Mouse (Mus musculus): ENCODE results near the gene Tnf.

Gene Tnf

DNA sequence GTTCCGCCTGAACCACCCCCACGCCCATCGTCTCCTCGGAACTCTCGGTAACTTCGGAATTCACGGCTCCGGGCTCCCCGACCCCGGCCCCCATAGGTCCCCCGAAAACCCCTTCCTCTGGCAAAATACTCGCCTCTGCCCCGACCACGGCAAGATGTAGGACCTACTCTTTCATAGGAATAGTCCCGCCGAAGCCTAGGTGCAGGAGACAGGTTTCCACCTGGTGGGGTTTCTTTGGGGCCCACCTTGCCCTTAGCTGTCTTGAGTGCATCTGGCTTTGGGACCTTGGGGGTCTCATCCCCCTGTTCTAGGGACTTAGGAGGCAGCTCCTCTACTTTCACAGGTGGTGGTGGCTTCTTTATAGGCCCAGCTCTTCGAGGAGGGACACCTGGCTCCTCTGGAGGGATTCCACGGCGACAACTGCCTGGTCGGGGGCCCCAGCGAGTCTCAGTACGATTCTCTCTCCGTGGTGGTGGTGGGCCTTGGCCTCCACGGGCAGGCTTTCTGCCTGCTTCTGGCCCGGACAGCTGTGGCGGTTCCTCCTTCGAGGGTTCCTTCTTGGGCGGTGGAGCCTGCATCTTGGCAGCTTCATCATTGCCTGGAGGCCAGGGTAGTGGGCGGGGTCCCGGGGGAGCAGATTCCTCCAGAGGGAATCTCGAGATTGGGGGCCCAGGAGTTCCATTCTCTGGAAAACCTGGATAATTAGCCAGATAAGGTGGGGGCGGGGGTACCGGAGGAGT lies 45.2 kb downstream of the Tnf start:
- DNase-seq (ENCODE audit: inconsistent age in 2 of 2, low spot score in 1 of 2): no peak

DNA sequence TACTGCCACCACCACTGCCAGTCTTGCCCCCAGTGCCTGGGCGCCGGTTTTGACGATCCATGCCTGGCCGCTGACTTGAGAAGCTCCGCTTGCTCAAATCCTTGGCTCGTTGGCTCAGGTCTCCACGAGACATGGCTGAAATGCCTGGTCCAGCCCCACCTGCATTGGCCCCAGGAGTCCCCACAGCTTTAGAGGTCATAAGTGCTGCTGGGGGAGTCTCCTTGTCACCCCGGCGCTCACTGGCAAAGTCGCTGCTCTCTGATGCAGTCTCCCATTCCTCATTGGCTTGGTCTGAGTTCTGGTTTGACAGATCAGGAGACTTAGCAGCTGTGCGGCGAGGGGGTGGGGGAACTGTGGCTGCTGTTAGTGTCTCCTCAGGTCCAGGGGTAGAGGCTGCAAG lies 46.4 kb downstream of the Tnf start:
- DNase-seq (ENCODE audit: inconsistent age in 2 of 2, low spot score in 1 of 2): no peak

DNA sequence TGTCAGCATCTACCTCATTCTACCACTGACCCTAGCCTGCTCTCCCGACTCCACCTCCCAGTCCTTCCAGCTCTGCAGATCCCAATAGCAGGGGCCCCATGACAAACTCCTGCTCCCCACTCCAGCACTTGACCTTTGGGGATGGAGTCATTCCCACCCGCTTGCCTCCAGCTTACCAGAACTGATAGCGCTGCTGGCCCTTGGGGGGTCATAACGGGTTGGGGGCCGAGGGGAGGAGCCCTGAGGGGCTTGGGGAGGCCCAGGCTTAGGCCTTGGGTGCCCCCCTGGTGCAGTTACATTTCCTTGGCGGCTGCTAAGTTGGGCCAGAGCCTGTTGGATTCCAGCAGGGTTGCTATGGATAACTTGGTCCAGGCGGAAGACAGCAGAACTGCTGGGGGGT lies 47.2 kb downstream of the Tnf start:
- DNase-seq (ENCODE audit: inconsistent age in 2 of 2, low spot score in 1 of 2): no peak

DNA sequence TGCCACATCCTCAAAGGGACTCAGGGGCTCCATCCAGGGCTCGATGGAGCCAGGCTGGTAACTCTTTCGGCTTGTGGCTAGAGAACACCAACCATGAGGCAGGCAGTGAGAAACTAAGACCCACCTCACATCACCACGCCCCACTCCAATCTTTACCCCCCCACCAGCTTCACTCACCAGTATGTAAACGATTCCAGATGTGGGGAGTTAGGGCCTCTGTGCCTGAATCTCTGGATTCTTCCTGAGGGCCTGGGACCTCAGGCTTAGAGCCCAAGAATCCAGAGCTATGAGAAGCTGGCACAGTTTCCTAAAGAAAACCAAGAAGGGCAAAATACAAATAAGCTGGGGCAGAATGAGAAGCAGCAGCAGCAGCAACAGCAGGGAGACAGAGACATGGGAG lies 47.9 kb downstream of the Tnf start:
- no peak for DNase-seq (ENCODE audit: inconsistent age in 2 of 2, low spot score in 1 of 2)

DNA sequence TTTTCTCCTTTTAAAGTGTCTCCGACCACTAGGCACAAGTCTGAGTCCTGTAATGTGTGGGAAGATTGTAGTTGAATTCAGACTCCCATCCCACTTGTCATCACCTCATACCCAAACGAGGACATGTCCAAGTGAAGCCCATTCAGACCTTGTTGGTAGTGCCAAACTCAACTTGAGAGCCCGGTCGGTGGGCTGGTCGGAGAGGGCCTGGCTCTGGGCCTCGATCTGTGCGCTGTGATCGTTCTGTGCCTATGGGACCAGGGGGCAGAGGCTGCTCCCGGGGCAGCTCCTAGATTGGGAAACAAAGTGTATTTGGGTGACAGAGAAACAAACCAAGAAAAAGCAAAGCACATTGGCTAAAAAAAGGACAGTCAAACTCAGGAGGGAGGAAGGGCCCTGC lies 48.7 kb downstream of the Tnf start:
- no peak for DNase-seq (ENCODE audit: inconsistent age in 2 of 2, low spot score in 1 of 2)

DNA sequence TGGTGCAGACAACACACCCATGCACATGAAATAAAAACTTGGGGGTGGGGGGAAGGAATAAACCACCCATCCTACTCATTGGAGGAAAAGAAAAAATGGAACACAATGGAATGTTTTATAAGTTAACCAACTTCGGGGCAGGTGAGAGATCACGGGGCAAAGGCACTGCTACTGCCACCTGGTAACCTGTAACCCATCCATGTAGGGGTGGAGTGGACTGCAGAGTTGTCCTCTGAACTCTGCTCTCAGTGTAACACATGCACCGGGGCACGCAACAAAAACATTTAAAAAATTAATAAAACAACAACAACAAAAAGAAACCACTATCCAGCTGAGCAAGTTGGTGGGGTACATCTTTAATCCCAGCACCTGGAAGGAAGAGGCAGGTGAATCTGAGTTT lies 49.7 kb downstream of the Tnf start:
- DNase-seq (ENCODE audit: inconsistent age in 2 of 2, low spot score in 1 of 2): no peak
